Mouse (Mus musculus) B cell, adult 2 months (primary cell): ENCODE results near the gene Qdpr.
A peak's percentile ranks its signal among the peaks of the same experiment; 100 is the strongest.

Experiments
- DNase-seq, 2 experiments: peaks; one replicate each; pipeline ENCODE4 v3.0.0; 2022

Qdpr gene

GRCm38 (mm10) chr5:45449831-45450716 is at the start of gene Qdpr:
TSS of gene Qdpr (minus strand) at chr5:45450236.
- peak; percentile 96 to 97 for DNase-seq

DNA sequence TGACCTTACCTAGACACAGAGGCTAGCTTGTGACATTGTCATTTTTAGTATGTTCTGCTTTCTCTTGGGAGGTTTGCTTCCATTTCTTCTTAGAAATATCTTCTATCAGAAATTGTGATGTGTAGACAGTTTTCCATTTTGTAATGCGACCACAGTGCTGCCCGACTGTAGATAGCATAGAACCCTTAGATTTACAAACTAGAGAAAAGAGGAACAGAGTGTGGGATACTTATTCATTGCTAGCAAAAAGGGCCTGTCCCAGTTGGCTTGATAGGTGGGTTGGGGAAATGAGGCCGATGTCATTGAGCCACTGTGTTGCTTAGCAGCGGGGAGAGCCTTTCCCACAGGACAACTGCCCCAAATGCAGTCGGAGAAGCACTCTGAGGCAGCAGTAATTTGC is 47.5 kb upstream of the Qdpr start:
- no peak for DNase-seq

DNA sequence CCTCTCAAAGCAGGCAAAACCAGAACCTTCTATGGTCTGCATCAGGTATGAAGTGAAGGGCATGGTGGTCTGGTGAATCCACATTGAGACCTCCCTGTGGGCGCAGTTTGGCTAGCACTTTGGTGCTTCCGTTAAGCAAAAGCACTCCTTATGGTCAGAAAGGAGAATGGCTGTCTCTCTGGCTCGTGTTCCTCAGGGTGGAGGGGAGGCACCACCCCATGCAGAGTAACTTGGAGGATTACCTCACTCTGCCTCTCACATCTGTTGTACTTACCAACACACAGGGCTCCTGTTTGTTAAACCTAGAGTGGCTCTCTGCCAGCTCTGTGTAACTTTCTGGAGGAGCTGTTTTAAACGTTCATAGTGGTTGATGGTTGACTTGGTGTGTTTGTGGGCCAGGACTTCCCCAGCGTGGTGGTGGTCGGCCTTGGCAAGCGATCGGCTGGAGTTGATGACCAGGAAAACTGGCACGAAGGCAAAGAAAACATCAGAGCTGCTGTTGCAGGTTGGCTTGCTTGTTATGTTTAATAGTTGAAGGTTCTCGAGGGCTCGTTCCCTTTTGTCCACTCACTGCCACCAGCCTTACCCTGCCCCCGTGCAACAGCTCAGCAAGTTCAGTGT is 47.0 kb upstream of the Qdpr start:
- no peak for DNase-seq

- no peak for DNase-seq
Observed at GRCm38 (mm10) chr5:45496479-45496878, 46.4 kb upstream of the Qdpr start.

GRCm38 (mm10) chr5:45496042-45496441 is 46.0 kb upstream of the Qdpr start:
- no peak for DNase-seq

DNA sequence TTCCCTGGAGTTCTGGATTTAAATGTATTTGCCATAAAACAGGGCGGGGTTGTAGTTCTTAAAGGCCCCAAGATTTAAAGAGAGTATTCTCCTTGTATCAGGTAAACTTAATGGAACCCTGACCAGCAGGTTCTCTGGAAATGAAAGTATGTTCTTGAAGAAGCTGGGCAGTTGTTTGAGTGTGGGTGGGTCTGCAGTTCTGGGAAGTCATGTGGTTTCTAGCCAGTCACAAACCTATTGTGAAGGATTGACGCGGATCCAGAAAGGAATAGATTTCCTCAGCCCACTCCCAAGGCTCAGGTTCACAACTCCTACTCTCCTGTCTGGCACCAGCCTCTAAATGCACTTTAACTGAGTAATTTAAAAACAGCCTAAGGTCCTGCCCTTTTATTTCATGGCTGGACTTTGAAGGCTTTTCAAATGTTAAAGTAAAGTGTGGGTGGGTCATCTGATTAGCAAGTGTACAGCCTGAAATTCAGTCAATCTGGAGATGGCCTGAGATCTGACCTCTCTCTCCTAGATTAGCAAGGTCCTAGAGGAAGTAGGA is 45.5 kb upstream of the Qdpr start:
- DNase-seq: no peak

DNA sequence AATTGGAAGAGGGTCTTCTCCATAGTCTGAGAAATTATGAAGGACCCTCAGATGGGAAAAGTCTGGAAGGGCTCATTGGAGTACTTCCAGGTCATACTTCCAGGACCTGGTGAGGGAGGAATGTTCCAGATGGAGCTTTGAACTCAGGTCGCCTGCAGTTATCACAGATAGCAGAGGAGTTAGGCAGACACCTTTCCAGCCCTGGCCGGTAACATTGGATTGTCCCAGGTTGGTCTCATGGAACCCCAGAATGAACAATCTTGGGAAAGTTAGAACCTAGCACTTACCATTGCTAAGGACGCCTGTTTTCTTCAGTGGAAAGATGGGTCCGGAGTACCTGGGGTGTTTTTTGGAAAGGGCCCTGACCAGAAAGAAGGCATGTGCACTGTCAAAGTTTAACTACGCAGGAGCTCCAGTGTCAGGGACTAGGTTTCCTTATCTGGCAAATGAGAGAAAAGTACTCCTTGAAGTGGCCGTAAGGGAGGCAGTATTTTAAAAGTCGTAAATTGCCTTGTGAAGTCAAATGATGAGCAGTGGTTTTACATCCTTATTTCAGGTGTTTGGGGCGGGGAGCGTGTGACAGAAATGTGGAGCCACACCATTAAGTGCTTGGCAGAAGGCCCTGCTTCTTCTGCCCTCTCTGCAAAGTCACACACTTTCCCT is 44.2 kb upstream of the Qdpr start:
- DNase-seq: peak in 1 of 2 experiments; percentile 7

DNA sequence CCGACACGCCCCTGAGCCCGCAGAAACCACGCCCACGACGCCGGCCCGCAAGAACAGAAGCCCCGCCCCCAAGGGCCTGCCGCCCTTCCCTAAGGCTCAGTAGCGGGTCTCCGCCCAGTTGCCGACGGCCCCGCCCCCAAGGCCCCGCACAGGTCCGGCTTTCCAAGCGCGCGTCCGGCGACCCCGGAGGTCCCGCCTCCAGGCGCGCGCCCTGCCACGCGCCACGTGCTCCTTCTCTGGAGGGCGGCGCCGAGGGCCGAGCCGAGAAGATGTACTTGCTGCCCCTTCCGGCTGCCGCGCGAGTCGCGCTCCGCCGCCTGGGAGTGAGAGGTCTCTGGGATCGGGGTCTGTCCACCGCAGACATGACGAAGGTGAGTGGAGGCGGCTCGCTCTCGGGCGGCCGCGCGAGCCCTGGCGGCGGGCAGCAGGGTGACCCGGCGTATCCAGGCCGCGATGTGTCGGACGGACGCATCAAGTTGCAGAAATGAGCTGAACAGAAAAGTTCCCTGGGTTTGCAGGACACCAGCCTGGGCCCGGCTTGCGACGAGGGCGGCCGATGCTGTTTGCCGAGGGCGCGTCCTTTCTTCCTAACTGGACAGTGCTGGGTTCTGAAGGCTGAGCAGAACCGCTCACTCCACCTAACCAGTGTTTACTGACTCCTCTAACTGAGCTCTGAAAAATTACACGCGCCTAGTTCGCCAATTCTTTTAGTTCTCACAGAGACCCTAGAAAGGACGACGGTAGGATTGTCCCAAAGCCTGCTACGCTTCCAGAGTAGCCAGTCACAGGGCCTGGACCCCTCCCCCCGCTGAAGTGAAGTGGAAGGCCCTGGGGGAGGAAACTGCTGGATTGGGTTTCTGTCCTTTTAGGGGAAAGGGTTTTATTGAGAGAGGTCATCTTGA is 43.4 kb upstream of the Qdpr start, which contains the start of gene Lap3:
Gene Lap3 (plus strand): TSS at position 184 of the 902 bp plus-strand sequence.
- DNase-seq: peak; percentile 98

DNA sequence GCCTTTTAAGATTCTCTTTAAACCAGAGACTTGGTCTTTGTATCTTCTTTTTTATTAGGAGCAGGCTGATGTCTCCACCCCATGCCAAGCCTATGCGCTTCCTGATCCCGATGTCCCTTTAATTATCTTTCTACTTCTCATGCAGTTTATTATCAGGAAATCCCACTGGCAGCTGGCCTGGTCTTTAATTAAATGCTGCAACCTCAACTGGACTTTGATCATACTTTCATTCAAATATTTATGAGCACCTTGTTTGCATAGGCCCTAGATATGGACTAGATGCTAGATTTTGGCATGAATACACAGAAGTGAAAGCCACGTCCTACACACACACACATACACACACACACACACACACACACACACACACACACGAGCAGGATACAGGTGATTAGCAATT is 41.7 kb upstream of the Qdpr start:
- DNase-seq: no peak

DNA sequence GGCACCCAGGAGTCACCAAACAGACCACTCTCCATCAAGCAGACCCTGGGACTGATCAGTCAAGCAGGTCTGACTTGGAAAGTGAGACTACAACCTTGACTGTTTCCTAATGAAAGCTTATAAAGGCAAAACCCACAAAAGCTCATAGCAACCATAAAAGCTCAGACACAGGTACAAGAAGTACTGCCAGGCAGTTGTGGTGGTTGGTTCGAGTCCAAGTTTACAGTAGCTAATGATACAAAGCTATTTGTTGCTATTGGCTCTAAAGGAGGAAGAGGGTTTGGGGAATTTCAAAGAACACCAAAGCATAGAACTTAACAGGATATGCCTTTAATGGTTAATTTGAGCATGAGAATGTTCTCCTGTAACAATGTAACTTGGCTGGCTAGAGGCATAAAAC is 33.6 kb upstream of the Qdpr start:
- DNase-seq: no peak

GRCm38 (mm10) chr5:45482607-45483006 is 32.6 kb upstream of the Qdpr start:
- no peak for DNase-seq

- DNase-seq: no peak
Observed at GRCm38 (mm10) chr5:45481125-45481524, 31.1 kb upstream of the Qdpr start.

DNA sequence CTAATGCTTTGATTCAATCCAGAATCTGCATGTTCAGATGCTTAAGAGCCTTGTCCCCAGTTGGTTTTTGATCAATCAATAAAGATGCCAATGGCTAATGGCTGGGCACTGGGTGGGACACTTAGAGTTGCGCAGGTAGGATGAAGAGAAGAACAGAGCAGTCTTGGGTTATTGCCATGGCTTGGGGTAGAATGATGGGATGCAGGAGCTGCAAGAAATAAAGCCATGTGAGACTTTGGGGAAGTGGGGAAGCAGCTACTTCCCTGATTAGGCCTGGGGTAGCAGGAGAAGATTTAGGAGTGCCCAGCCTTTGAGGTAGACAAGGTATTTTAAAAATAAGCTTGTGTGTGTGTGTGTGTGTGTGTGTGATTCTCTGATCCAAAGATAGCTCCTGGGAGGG is 30.0 kb upstream of the Qdpr start:
- no peak for DNase-seq

- no peak for DNase-seq
Observed at GRCm38 (mm10) chr5:45477601-45478000, 27.6 kb upstream of the Qdpr start.

- DNase-seq: no peak
Observed at GRCm38 (mm10) chr5:45476288-45476687, 26.3 kb upstream of the Qdpr start.

- DNase-seq: no peak
Observed at GRCm38 (mm10) chr5:45475771-45476170, 25.7 kb upstream of the Qdpr start.

- DNase-seq: no peak
Observed at GRCm38 (mm10) chr5:45474758-45475157, 24.7 kb upstream of the Qdpr start.

GRCm38 (mm10) chr5:45474215-45474614 is 24.2 kb upstream of the Qdpr start:
- peak; percentile 61 to 67 for DNase-seq

DNA sequence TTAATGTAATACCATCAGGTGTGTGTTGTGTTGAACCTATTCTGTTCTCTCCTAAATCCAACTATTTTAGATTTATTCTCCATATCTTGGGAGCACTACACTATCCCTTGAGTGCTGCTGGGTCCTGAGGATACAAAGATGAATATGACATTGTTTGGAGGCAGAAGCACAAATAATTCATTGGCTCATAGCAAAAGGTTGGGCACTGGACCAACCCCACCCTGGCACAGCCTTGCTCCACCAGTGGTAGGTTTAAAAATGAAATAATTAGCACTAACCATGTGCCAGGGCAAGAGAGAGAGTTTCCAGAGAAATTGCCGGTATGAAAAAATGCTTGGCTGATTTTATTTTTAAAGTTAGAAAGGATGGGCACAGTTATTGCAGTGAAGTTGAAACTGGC is 23.5 kb upstream of the Qdpr start:
- no peak for DNase-seq

- no peak for DNase-seq
Observed at GRCm38 (mm10) chr5:45472880-45473450, 22.9 kb upstream of the Qdpr start.

DNA sequence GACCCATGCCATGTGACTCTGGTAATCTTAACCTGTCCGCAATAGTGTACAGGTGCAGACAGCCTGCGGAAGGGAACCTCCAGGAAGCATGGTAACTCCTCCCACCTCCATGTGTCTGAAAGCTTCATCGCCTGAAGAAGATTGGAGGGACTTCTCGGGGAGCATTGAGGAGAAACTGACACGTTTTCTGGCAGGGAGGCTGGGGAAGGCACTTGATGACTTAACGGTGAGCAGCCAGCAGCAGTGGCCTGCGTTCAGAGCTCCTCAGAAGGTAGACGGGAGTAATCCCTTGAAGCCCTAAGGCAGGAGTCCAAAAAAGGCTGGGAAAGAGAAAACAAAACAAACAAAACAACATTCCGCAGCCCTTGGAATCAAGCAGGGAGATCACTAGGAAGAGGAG is 4.4 kb upstream of the Qdpr start:
- no peak for DNase-seq

DNA sequence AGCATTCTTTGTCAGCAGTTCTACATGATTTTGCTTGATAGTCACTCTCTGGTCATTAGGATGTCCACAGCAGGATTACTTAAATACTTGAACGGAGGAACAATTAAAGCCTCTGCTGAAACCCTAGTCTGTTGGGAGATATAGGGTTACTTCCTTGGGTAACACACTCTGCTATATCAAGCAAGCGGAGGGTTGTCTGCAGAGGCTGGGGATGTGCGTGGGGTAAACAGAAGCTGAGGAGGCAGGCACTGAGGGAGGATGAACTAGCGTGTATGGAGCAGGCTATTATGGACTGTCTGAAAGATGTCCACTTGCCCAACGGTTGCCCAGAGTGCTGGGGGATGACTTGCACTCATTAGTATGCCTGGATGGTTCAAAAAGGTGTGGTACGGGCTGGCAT is 3.4 kb upstream of the Qdpr start, which contains the start of gene Clrn2:
Gene Clrn2 (plus strand): TSS at position 301 of the 400 bp plus-strand sequence.
- no peak for DNase-seq
